Mouse (Mus musculus) gastrocnemius, adult 8-10 months (tissue): Measurements from ENCODE around the gene Dcst1. TPM values are rescaled to one million over a fixed set of nuclear protein-coding genes. Genes with fewer than 3 reads are reported as not detected.

Experiments used
- DNase-seq, 2 experiments: peaks; one replicate each; pipeline ENCODE4 v3.0.0; 2022; ENCODE audit warnings: low spot score in 2 of 2
- total RNA-seq, 4 experiments: library from RNA; stranded (reverse); gene quantifications; 2 replicates each; pipeline ENCODE4 v1.2.4; 2022

Gene Dcst1
- total RNA-seq, result not detected

GRCm38 (mm10) chr3:89365153-89365485 lies at the start of gene Dcst1:
TSS of gene Dcst1 (minus strand) at chr3:89365253.
- DNase-seq, result no peak

GRCm38 (mm10) chr3:89411490-89412393 lies 46.7 kb upstream of the Dcst1 start, which contains the start of gene Flad1:
TSS of gene Flad1 (minus strand) at chr3:89411870.
- DNase-seq, result peak; percentile 99

GRCm38 (mm10) chr3:89410864-89411263 lies 45.8 kb upstream of the Dcst1 start:
- no peak for DNase-seq

GRCm38 (mm10) chr3:89409701-89410100 lies 44.6 kb upstream of the Dcst1 start:
- no peak for DNase-seq

GRCm38 (mm10) chr3:89408448-89408847 lies 43.4 kb upstream of the Dcst1 start:
- DNase-seq, result no peak

- DNase-seq, result peak in 1 of 2 experiments; percentile 34
These were observed 41.8 kb upstream of the Dcst1 start for GRCm38 (mm10) chr3:89406887-89407286.

GRCm38 (mm10) chr3:89402693-89403092 lies 37.6 kb upstream of the Dcst1 start, which contains the start of gene Lenep:
TSS of gene Lenep (minus strand) at chr3:89402793.
- no peak for DNase-seq

- no peak for DNase-seq
These were observed 36.3 kb upstream of the Dcst1 start for GRCm38 (mm10) chr3:89401329-89401728.

GRCm38 (mm10) chr3:89396654-89397005 lies 31.6 kb upstream of the Dcst1 start:
- no peak for DNase-seq

- DNase-seq, result peak; percentile 57 to 64
These were observed 31.0 kb upstream of the Dcst1 start for GRCm38 (mm10) chr3:89395806-89396653.

- no peak for DNase-seq
These were observed 30.4 kb upstream of the Dcst1 start for GRCm38 (mm10) chr3:89395419-89395805.

- DNase-seq, result peak; percentile 74 to 83
These were observed 29.8 kb upstream of the Dcst1 start for GRCm38 (mm10) chr3:89394894-89395256.

- peak; percentile 79 to 86 for DNase-seq
These were observed 29.2 kb upstream of the Dcst1 start, which contains the start of gene Zbtb7b for GRCm38 (mm10) chr3:89394006-89394893. TSS of gene Zbtb7b (minus strand) at chr3:89394776.

- DNase-seq, result peak; percentile 99
These were observed 28.6 kb upstream of the Dcst1 start for GRCm38 (mm10) chr3:89393605-89394004.

GRCm38 (mm10) chr3:89392871-89393311 lies 27.8 kb upstream of the Dcst1 start:
- peak in 1 of 2 experiments; percentile 42 for DNase-seq

- peak; percentile 67 to 70 for DNase-seq
These were observed 26.8 kb upstream of the Dcst1 start for GRCm38 (mm10) chr3:89391663-89392511.

- DNase-seq, result no peak
These were observed 25.9 kb upstream of the Dcst1 start for GRCm38 (mm10) chr3:89390699-89391662.

- DNase-seq, result peak; percentile 47 to 65
These were observed 25.1 kb upstream of the Dcst1 start for GRCm38 (mm10) chr3:89390111-89390515.
